Mouse (Mus musculus) olfactory bulb, adult 2 months (tissue): ENCODE measurements around the gene Stau1.

Experiments used
- CTCF ChIP-seq: fragments of 200-500 bp; IDR thresholded peaks from 2 replicates; pipeline ENCODE4 v1.5.1; 2012; ENCODE audit warnings: low read depth, mild to moderate bottlenecking, low read length, moderate library complexity; ENCODE audit not compliant: insufficient read depth
- POLR2A ChIP-seq: fragments of 200-500 bp; IDR thresholded peaks from 2 replicates; pipeline ENCODE4 v1.6.1; 2012; ENCODE audit warnings: mild to moderate bottlenecking, low read depth, low read length, moderate library complexity; ENCODE audit not compliant: insufficient read depth

- TF ChIP-seq CTCF, result no peak
- no peak for TF ChIP-seq POLR2A
Measured at GRCm38 (mm10) chr2:166943146-166943545, 53.0 kb downstream of the Stau1 start.
